Mouse (Mus musculus): ENCODE results near the gene Tinagl1.
A peak's percentile ranks its signal among the peaks of the same experiment; 100 is the strongest.

Gene Tinagl1

GRCm38 (mm10) chr4:130177536-130177935 lies 2.6 kb upstream of the Tinagl1 start:
- DNase-seq (ENCODE audit: low read depth, low spot score), result peak; percentile 57

- peak; percentile 81 for DNase-seq (ENCODE audit: low read depth, low spot score)
These were observed 2.2 kb upstream of the Tinagl1 start for GRCm38 (mm10) chr4:130177087-130177486.

GRCm38 (mm10) chr4:130176156-130176720 lies 1.3 kb upstream of the Tinagl1 start:
- DNase-seq (ENCODE audit: low read depth, low spot score), result peak; percentile 61

GRCm38 (mm10) chr4:130174335-130175031 lies 439 bp downstream of the Tinagl1 start:
- peak; percentile 80 for DNase-seq (ENCODE audit: low read depth, low spot score)

- no peak for DNase-seq (ENCODE audit: low read depth, low spot score)
These were observed 1.0 kb downstream of the Tinagl1 start for GRCm38 (mm10) chr4:130173911-130174311.

- peak; percentile 43 for DNase-seq (ENCODE audit: low read depth, low spot score)
These were observed 1.7 kb downstream of the Tinagl1 start for GRCm38 (mm10) chr4:130173060-130173822.

- peak; percentile 76 for DNase-seq (ENCODE audit: low read depth, low spot score)
These were observed 2.8 kb downstream of the Tinagl1 start for GRCm38 (mm10) chr4:130171951-130172765.

- no peak for DNase-seq (ENCODE audit: low read depth, low spot score)
These were observed 4.6 kb downstream of the Tinagl1 start for GRCm38 (mm10) chr4:130170362-130170761.

GRCm38 (mm10) chr4:130169411-130169971 lies 5.4 kb downstream of the Tinagl1 start:
- DNase-seq (ENCODE audit: low read depth, low spot score), result no peak

GRCm38 (mm10) chr4:130168280-130169183 lies 6.4 kb downstream of the Tinagl1 start:
- DNase-seq (ENCODE audit: low read depth, low spot score), result peak; percentile 78

- DNase-seq (ENCODE audit: low read depth, low spot score), result no peak
These were observed 7.1 kb downstream of the Tinagl1 start for GRCm38 (mm10) chr4:130167814-130168213.

- DNase-seq (ENCODE audit: low read depth, low spot score), result no peak
These were observed 7.6 kb downstream of the Tinagl1 start for GRCm38 (mm10) chr4:130167321-130167720.

- DNase-seq (ENCODE audit: low read depth, low spot score), result no peak
These were observed 8.3 kb downstream of the Tinagl1 start for GRCm38 (mm10) chr4:130166592-130166991.

GRCm38 (mm10) chr4:130166061-130166460 lies 8.9 kb downstream of the Tinagl1 start:
- DNase-seq (ENCODE audit: low read depth, low spot score), result no peak

GRCm38 (mm10) chr4:130164121-130164520 lies 10.8 kb downstream of the Tinagl1 start:
- no peak for DNase-seq (ENCODE audit: low read depth, low spot score)

- peak; percentile 45 for DNase-seq (ENCODE audit: low read depth, low spot score)
These were observed 11.5 kb downstream of the Tinagl1 start for GRCm38 (mm10) chr4:130163391-130163861.

- no peak for DNase-seq (ENCODE audit: low read depth, low spot score)
These were observed 13.6 kb downstream of the Tinagl1 start for GRCm38 (mm10) chr4:130161349-130161748.

GRCm38 (mm10) chr4:130156812-130157371 lies 18.0 kb downstream of the Tinagl1 start:
- DNase-seq (ENCODE audit: low read depth, low spot score), result no peak

GRCm38 (mm10) chr4:130154250-130154649 lies 20.7 kb downstream of the Tinagl1 start:
- DNase-seq (ENCODE audit: low read depth, low spot score), result peak; percentile 60

GRCm38 (mm10) chr4:130148405-130148804 lies 26.5 kb downstream of the Tinagl1 start:
- DNase-seq (ENCODE audit: low read depth, low spot score), result no peak
